Mouse (Mus musculus) megakaryocyte, embryonic 14.5 days (primary cell): ENCODE data around the gene Cox8c.

Source experiments
- FLI1 ChIP-seq: IDR thresholded peaks from 2 replicates; pipeline ENCODE4 v1.6.1; 2012; ENCODE audit warnings: low read length, inconsistent platforms, mixed read lengths
- GATA1 ChIP-seq: IDR thresholded peaks from 3 replicates; pipeline ENCODE4 v1.6.1; 2012; ENCODE audit warnings: mixed read lengths, low read length, inconsistent platforms, borderline replicate concordance

DNA sequence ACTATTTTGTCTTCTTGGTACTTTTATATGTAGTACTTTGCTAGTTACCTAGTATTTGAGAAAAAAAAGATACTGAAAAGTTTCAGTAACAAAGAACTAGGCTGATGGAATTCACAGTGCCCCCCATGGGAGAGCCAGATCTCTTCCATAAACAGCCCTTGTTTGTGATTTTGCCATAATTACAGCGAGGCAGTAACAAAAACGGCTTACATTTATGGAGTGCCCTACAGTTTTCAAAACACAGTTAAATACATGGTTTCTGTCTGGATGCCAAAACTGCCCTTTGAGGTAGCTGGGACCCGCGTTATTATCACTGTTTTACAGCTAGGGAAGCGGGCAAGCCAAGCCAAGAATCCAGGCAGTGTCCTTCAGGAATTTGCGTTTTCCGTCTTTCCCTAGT is 20.2 kb upstream of the Cox8c start:
- no peak for TF ChIP-seq GATA1
- TF ChIP-seq FLI1, result no peak
